Mouse (Mus musculus) brown adipose tissue, adult 24 weeks (tissue): ENCODE results near the gene Garem2. TPM values are rescaled to one million over a fixed set of nuclear protein-coding genes. Genes with fewer than 3 reads are reported as not detected.

Experiments used
- H3K27ac ChIP-seq: fragments of 200-500 bp; replicated peaks from 2 replicates; pipeline ENCODE4 v1.5.1; 2012; ENCODE audit warnings: low read depth, mild to moderate bottlenecking, low read length
- H3K4me1 ChIP-seq: fragments of 200-500 bp; 2 replicates; pipeline ENCODE4 v1.6.1; 2012; ENCODE audit warnings: low read length, mixed read lengths; ENCODE audit not compliant: control insufficient read depth, insufficient read depth, insufficient read length
- H3K4me3 ChIP-seq: fragments of 200-500 bp; 2 replicates; pipeline ENCODE4 v1.5.1; 2012; ENCODE audit warnings: low read depth, mild to moderate bottlenecking, low read length, moderate library complexity; ENCODE audit not compliant: insufficient read depth
- polyA plus RNA-seq: library from polyadenylated mRNA; stranded (reverse); fragments of >200 nt; gene quantifications from 2 replicates; pipeline ENCODE4 v1.2.4, GENCODE M21; 2012; ENCODE audit not compliant: missing spikeins, insufficient read depth, insufficient read length

Garem2 gene
- polyA plus RNA-seq, 1 experiment = not detected

GRCm38 (mm10) chr5:30106756-30107155 is 1.8 kb downstream of the Garem2 start:
- Histone ChIP-seq H3K4me3 (no peak overlapping the region), H3K27ac (no peak overlapping the region), H3K4me1 (no peaks in the 10 kb centered on the region)

DNA sequence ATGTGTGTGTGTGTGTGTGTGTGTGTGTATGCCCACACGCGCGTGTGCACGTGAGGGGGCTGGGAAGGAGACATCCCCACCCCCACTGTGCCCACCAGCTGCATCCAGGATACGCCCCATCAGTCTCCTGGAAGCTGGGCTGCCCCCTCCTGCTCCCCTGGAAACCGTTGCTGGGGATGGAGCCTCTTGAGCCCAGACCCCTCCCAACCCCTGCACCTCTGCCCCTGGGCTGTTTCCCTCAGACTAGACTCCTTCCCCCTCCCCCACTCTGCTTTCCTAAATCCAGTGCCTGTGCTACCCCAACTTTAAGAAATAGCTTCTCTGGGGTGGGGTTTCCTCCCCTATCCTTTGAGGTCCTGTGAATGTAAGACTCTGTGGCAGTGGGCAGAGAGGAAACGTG is 2.2 kb downstream of the Garem2 start:
- Histone ChIP-seq H3K27ac (no peak overlapping the region), H3K4me3 (no peak overlapping the region), H3K4me1 (no peaks in the 10 kb centered on the region)

DNA sequence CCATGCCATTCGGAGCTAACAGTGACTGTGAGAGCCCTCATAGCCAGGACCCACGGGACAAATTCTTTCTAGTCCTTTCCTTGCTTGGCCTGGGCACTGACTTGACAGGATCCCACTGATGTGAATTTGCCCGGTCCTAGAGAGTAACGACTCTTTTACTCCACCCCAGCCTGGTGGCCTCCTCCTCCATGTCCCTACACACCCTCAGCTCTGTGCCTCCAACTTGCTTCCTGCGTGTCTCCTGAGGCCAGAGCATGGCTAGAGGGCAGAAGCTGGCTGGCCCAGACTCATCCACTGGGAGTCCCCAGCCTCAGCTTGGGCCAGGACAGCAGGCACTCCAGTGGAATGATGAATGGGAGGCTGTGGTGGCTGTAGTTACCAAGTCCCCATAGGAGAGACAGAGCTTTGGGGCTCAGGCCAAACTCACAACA is 2.7 kb downstream of the Garem2 start:
- Histone ChIP-seq H3K27ac (no peak overlapping the region), H3K4me3 (no peak overlapping the region), H3K4me1 (no peaks in the 10 kb centered on the region)

GRCm38 (mm10) chr5:30108233-30108632 is 3.3 kb downstream of the Garem2 start:
- Histone ChIP-seq H3K27ac (no peak overlapping the region), H3K4me1 (no peaks in the 10 kb centered on the region), H3K4me3 (no peak overlapping the region)

DNA sequence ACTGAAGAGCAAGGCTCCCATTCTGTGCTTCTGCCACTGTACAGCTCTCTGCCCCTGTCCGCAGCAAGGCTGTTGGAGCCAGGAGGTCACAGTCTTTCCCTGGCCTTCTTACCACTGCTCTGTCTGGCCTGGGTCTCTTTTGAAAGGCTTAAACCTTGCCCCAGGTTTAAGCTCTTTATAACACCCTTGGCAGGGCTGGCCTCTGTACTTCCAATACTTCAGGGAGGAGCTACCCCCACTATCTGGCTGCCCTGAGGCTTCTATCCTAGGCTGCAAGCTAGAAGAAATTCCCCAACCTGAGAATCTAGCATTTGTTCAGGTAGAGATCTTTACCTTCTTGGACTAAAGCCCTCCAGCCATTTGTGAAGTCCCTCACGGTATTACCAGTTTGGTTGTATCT is 4.9 kb downstream of the Garem2 start:
- no peak overlapping the region for H3K27ac ChIP-seq
- H3K4me1 ChIP-seq = no peaks in the 10 kb centered on the region
- no peak overlapping the region for H3K4me3 ChIP-seq

- Histone ChIP-seq H3K4me1 (no peaks in the 10 kb centered on the region), H3K4me3 (peak overlapping the region; percentile 12; the same call in 1 of the 2 replicates), H3K27ac (no peak overlapping the region)
Measured at GRCm38 (mm10) chr5:30110371-30111060, 5.6 kb downstream of the Garem2 start.

- Histone ChIP-seq H3K4me1 (no peaks in the 10 kb centered on the region), H3K27ac (no peak overlapping the region), H3K4me3 (peak overlapping the region; percentile 12; the same call in 1 of the 2 replicates)
Measured at GRCm38 (mm10) chr5:30111126-30111525, 6.2 kb downstream of the Garem2 start.

GRCm38 (mm10) chr5:30111771-30112170 is 6.8 kb downstream of the Garem2 start:
- Histone ChIP-seq H3K4me3 (no peak overlapping the region), H3K27ac (no peak overlapping the region), H3K4me1 (no peaks in the 10 kb centered on the region)

DNA sequence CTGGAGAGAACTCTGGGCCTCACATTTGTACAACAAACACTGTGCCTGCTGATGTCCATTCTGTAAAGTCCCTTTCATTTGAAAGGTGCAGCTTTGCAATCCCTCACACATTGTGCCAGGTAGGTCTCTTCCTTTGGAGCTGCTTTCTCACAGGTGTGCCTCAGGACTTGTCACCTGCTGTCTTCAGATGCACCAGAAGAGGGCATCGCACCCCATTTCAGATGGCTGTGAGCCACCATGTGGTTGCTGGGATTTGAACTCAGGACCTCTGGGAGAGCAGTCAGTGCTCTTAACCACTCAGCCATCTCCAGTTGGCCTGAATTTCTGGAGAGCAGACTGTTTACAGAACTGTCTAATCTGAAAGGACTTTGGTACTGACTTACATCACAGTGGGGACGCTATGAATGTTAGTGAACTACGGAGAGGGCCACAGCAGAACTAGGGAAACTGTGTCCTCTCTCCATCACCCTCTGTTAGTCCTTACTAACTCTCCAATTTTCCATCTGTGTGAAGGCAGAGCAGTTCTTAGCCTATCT is 7.6 kb downstream of the Garem2 start:
- no peak overlapping the region for H3K4me3 ChIP-seq
- no peaks in the 10 kb centered on the region for H3K4me1 ChIP-seq
- H3K27ac ChIP-seq = no peak overlapping the region

DNA sequence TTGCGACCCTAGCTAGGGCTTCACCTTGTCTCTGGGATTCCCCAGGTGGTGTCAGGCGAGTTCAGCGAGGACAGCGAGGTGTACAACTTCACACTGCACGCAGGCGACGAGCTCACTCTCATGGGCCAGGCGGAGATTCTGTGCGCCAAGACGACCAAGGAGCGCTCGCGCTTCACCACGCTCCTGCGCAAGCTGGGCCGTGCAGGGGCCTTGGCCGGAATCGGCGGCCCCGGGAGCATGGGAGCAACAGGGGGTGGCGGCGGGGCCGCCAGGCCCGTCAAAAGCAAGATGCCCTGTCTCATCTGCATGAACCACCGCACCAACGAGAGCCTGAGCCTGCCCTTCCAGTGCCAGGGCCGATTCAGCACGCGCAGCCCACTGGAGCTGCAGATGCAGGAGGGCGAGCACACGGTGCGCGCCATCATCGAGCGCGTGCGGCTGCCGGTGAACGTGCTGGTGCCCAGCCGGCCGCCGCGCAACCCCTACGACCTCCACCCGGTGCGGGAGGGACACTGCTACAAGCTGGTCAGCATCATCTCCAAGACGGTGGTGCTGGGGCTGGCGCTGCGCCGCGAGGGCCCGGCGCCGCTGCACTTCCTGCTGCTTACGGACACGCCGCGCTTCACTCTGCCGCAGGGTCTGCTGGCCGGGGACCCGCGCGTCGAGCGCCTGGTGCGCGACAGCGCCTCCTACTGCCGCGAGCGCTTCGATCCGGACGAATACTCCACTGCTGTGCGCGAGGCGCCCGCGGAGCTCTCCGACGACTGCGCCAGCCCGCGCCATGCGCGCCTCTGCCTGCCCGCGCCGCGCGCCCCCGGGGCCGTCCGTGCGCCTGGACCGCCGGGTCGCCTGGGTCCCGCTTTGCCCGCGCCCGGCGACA is 9.2 kb downstream of the Garem2 start:
- H3K4me3 ChIP-seq = peak overlapping the region; percentile 48
- H3K4me1 ChIP-seq = no peaks in the 10 kb centered on the region
- H3K27ac ChIP-seq = no peak overlapping the region

DNA sequence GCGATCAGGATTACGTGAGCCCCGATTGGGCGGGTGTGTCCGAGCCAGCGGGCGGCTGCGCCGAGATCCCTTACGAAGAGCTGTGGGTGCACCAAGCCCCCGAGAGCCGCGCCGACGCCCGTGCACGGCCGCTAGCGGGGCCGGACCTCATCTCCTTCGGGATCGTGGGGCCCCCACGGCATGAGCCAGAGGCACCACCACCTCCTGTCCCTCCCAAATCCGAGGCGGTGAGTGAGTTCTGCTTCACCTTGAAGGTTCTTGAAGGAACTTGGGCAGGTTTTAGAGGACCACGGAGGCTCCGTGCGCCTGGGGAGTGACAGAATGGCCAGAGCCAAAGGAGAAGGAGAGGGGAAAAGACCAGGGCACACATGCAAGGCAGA is 9.8 kb downstream of the Garem2 start:
- Histone ChIP-seq H3K27ac (no peak overlapping the region), H3K4me1 (no peaks in the 10 kb centered on the region), H3K4me3 (peak overlapping the region; percentile 48)

- Histone ChIP-seq H3K4me1 (no peaks in the 10 kb centered on the region), H3K27ac (no peak overlapping the region)
Measured at GRCm38 (mm10) chr5:30115718-30116117, 10.8 kb downstream of the Garem2 start.

GRCm38 (mm10) chr5:30118018-30118417 is 13.1 kb downstream of the Garem2 start:
- no peak overlapping the region for H3K27ac ChIP-seq
- H3K4me3 ChIP-seq = no peak overlapping the region
- no peaks in the 10 kb centered on the region for H3K4me1 ChIP-seq

More at GRCm38 (mm10) chr5:30115718-30116117, 10.8 kb downstream of the Garem2 start:
- H3K4me3 ChIP-seq = no peak overlapping the region

GRCm38 (mm10) chr5:30119163-30119562 is 14.2 kb downstream of the Garem2 start:
- Histone ChIP-seq H3K4me1 (no peaks in the 10 kb centered on the region), H3K4me3 (no peak overlapping the region), H3K27ac (no peak overlapping the region)

DNA sequence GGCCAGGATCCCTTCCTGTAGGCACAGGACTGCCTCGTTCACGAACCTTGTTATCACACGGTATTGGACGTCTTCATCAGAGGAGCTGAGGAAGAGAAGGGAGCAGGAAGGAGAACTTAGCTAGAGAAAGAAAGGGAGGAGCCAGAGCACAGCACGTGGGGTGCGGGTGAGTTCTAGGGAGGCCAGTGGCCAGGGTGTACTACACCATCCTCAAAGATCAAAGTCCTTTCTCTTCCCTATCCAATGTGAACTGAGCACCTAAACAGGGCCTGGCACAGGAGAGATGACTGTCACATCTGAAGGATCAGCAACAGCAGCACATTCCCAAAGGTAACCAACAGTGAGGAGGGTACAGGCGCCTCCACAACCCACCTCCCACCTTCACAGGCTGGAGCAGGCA is 15.1 kb downstream of the Garem2 start:
- no peak overlapping the region for H3K27ac ChIP-seq
- no peaks in the 10 kb centered on the region for H3K4me1 ChIP-seq
- H3K4me3 ChIP-seq = no peak overlapping the region
